Mouse (Mus musculus) hindbrain, embryonic 13.5 days (tissue): ENCODE data around the gene Med26. TPM values are rescaled to one million over a fixed set of nuclear protein-coding genes. Genes with fewer than 3 reads are reported as not detected.
A peak's percentile ranks its signal among the peaks of the same experiment; 100 is the strongest.

Source experiments
- ATAC-seq: fragments of 200-750 bp; cut with Nextera tagmentation; 2 replicates; pipeline ENCODE4 v1.8.0; 2017; ENCODE audit warnings: moderate TSS enrichment; ENCODE audit not compliant: low FRiP score
- H3K27ac ChIP-seq: fragments of 300-500 bp; sonication (generic); 2 replicates; pipeline ENCODE4 v1.5.1; 2015; ENCODE audit warnings: inconsistent platforms, mild to moderate bottlenecking, moderate library complexity
- H3K27me3 ChIP-seq: fragments of 300-500 bp; sonication (generic); 2 replicates; pipeline ENCODE4 v1.6.1; 2015; ENCODE audit warnings: mild to moderate bottlenecking, inconsistent platforms
- H3K36me3 ChIP-seq: fragments of 300-500 bp; sonication (generic); 2 replicates; pipeline ENCODE4 v1.6.1; 2015; ENCODE audit warnings: mild to moderate bottlenecking, inconsistent platforms
- H3K4me1 ChIP-seq: fragments of 300-500 bp; sonication (generic); replicated peaks from 2 replicates; pipeline ENCODE4 v1.6.1; 2015; ENCODE audit warnings: inconsistent platforms
- H3K4me2 ChIP-seq: fragments of 300-500 bp; sonication (generic); 2 replicates; pipeline ENCODE4 v1.6.1; 2015; ENCODE audit warnings: inconsistent platforms, mild to moderate bottlenecking, moderate library complexity
- H3K4me3 ChIP-seq: fragments of 300-500 bp; sonication (generic); 2 replicates; pipeline ENCODE4 v1.5.1; 2015; ENCODE audit warnings: mild to moderate bottlenecking, inconsistent platforms
- H3K9ac ChIP-seq: fragments of 300-500 bp; sonication (generic); 2 replicates; pipeline ENCODE4 v1.6.1; 2015; ENCODE audit warnings: mild to moderate bottlenecking, inconsistent platforms
- H3K9me3 ChIP-seq: fragments of 300-500 bp; sonication (generic); 2 replicates; pipeline ENCODE4 v1.6.1; 2016; ENCODE audit warnings: inconsistent platforms
- WGBS: fragments of 180-500 bp; shearing (Covaris S2); methylation state at CpG from one replicate; pipeline ENCODE4 v1.1.7; 2015; 5-methylcytosine and 5-hydroxymethylcytosine counted together
- polyA plus RNA-seq: library from polyadenylated mRNA; unstranded; fragments of >200 nt; fragmentation: Nextera tagmentation; extraction: Ambion mirVana; gene quantifications from 2 replicates; pipeline ENCODE4 v1.2.1, GENCODE M21; 2015

Med26 gene
- polyA plus RNA-seq, 1 experiment from 2014 or later, result 15.7 TPM

DNA sequence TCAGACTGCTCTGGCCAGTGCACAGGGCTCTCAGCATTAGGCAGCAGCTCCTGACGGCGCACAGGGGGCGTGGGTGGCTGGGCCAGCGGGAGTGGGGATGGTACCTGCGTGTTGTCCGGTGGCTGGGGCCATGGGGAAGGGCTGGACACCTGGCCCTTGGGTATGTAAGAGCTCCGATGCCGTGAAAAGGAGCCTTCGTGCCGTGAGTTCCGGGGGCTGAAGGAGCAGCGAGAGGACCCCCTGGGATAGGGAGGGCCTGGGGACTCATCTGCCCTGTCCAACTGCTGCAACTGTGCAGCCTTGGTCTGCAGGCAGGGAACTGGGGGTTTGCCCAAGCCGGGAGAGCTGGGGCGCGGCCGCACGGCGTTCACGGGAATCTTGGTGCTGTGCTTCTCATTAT is 51.9 kb downstream of the Med26 start:
- no peaks in the 10 kb centered on the region for H3K9me3 ChIP-seq
- peaks cover 30% of the 10 kb centered on the region for H3K36me3 ChIP-seq
- H3K27ac ChIP-seq, result no peak overlapping the region
- H3K4me1 ChIP-seq, result peaks cover 31% of the 10 kb centered on the region
- no peak overlapping the region for H3K4me2 ChIP-seq
- H3K9ac ChIP-seq, result no peak overlapping the region; the same call in 1 of the 2 replicates
- no peak for ATAC-seq
- H3K4me3 ChIP-seq, result no peak overlapping the region
- 93% methylated on average over 19 of the region's 19 CpGs for WGBS
- no peaks in the 10 kb centered on the region for H3K27me3 ChIP-seq

DNA sequence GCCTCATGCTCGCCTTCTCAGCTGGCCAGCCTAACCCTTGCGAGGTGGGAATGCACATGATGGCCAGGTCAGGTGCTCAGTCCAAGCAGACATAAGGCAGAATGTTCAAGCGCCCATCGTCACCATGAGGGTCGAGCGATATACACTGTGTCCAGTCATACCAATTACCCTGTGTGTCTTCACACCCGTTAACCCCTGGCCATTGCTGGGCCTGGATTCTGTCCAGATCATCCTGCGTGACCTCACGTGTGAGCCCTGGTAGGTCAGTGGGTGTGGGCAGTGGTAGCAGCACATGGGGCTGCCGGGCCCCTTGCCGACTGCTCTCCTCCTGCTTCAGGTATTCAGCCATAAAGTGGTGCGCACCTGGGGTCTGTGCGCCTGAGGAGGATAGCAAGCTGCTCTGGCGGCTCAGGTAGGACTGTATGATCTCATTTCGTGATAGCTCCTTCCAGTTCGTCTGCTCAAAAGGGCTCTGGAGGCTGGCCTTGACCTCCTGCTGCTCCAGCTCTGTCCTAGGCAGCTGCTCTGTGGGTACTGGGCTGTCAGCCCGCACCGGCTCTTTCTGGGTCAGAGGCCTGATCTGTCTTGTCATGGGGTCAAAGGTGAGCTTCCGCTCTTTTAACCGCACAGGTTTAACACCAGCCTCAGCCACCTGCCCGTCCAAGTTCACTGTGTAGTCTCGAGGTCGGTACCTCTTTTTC is 52.5 kb downstream of the Med26 start:
- Histone ChIP-seq H3K27ac (no peak overlapping the region), H3K4me2 (no peak overlapping the region), H3K27me3 (no peaks in the 10 kb centered on the region), H3K4me1 (peaks cover 38% of the 10 kb centered on the region), H3K9me3 (no peaks in the 10 kb centered on the region), H3K9ac (no peak overlapping the region), H3K4me3 (no peak overlapping the region), H3K36me3 (peaks cover 30% of the 10 kb centered on the region)
- no peak for ATAC-seq
- WGBS, result 86% methylated on average over 23 of the region's 23 CpGs

DNA sequence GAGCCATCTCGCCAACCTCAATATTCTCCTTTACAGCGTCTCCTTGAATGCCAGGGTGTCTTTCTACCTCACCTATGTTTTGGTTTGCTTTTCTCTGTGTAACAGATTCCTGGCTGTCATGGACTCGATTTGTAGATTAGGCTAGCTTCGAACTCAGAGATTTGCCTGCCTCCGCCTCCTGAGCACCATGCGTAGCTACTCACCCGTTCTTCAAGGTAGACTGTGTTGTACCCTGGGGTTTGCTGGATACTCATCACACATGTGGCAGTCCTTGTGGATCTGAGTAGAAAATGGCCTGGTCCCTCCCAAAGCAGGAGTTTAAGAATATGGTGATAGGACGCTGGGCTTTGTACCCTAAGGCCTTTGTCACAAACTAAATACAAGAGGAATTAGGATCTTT is 54.7 kb downstream of the Med26 start:
- no peak for ATAC-seq
- whole genome bisulfite sequencing, result 15% methylated on average over 8 of the region's 8 CpGs

DNA sequence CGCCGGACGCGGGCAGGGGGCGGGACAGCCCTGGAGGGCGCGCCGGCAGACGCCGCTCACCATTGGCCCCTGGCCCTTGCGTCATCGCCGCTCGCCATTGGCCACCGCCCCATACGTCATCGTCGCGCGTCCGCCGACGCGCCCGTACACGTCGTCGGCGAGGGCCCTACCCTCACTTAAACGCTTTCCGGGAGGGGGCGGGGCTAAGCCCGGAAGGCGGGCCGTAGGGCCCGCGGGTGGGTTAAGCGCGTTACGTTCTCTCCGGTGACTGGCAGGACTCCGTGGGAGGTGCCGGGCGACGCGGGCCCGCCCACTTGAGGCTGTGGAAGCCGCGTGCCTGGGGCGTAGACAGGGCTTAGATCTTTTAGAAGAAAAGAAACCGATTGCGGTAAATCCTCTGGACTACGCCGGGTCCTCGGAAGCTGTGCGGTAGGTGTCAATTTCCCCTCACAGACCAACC is 55.4 kb downstream of the Med26 start:
- Histone ChIP-seq H3K4me3 (peak overlapping the region; percentile 90), H3K4me1 (peaks cover 45% of the 10 kb centered on the region), H3K27ac (peak overlapping the region; percentile 84), H3K9me3 (no peaks in the 10 kb centered on the region), H3K27me3 (no peaks in the 10 kb centered on the region), H3K9ac (peak overlapping the region; percentile 89), H3K4me2 (peak overlapping the region; percentile 97), H3K36me3 (peaks cover 50% of the 10 kb centered on the region)
- peak; percentile 96 for ATAC-seq
- WGBS, result under 1% methylated on average over 56 of the region's 56 CpGs

More for the DNA sequence above, 54.7 kb downstream of the Med26 start:
- H3K9me3 ChIP-seq, result no peaks in the 10 kb centered on the region
- H3K4me2 ChIP-seq, result peak overlapping the region; percentile 72
- H3K36me3 ChIP-seq, result peaks cover 43% of the 10 kb centered on the region
- no peaks in the 10 kb centered on the region for H3K27me3 ChIP-seq
- H3K4me1 ChIP-seq, result peaks cover 45% of the 10 kb centered on the region
- peak overlapping the region; percentile 78 for H3K27ac ChIP-seq
- peak overlapping the region; percentile 90 for H3K4me3 ChIP-seq
- H3K9ac ChIP-seq, result peak overlapping the region; percentile 80

DNA sequence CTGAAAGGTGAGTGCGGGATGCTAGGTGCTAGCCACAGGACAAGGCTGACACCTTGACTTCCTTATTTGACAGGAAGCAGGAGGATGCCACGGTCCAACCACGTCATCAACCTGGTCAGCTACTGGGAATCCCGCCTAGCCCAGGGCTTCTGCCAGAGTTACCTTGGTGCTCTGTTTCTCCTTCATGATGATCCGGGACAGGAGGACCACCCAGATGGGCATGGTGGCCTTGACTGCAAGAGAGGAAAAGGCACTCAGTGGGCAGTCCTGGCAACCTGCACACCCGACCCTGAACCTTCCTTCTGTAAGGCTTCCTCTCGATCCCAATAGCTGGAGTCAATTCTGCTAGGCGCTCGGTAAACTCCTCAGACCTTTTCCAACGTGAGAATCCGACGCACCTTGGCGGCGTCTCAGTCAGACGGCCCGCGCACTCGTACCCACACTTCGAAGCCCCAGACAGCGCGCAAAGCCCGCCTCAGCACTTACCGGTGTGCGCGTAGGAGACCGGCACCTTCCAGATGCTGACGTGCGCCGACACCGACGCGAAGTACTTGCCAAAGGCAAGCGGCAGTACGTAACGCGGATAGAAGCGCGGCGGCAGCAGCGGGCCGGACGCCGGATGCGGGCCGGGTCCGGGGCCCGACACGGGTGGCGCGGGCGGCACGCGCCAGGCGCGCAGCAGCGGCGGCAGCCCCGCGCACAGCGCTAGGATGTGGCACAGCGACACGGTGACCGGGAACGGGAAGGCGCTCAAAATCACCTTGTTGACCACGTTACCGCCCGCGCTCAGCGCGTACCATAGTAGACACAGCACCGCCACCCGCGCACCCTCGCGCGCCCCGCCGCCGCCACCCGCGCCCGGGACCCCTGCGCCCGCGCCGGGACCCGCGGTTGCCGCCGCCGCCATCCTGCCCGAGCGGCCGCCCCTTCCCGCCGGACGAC is 56.1 kb downstream of the Med26 start, which contains the start of gene Slc35e1:
Gene Slc35e1 (minus strand): TSS at position 935 of the 942 bp plus-strand sequence.
- Histone ChIP-seq H3K4me1 (peaks cover 45% of the 10 kb centered on the region), H3K4me3 (peak within 1 kb of the TSS; percentile 90), H3K9me3 (no peaks in the 10 kb centered on the region), H3K27ac (peak within 1 kb of the TSS; percentile 84), H3K9ac (peak within 1 kb of the TSS; percentile 89), H3K27me3 (no peaks in the 10 kb centered on the region), H3K36me3 (peaks cover 51% of the 10 kb centered on the region), H3K4me2 (peak within 1 kb of the TSS; percentile 97)
- WGBS, result under 1% methylated on average over 89 of the region's 98 CpGs
- peak; percentile 76 for ATAC-seq

DNA sequence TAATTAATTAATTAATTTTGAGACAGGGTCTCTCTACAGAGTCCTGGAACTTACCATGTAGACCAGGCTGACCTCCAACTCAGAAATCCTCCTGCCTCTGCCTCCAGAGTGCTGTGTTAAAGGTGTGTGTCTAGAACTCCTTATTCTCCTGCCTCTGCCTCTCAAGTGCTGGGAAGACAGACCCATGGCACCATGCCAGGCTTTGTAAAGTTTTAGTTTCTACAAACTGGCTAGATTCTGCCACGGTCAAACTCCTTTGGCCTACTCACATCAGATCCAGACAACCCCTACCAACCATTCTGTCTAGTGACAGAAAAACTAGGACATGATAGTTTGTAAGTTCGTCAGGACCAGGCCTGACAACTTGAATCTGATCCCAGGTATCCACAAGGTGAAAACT is 57.1 kb downstream of the Med26 start:
- peaks cover 45% of the 10 kb centered on the region for H3K4me1 ChIP-seq
- peak overlapping the region; percentile 90 for H3K4me3 ChIP-seq
- no peaks in the 10 kb centered on the region for H3K27me3 ChIP-seq
- H3K9ac ChIP-seq, result peak overlapping the region; percentile 89; the same call in 1 of the 2 replicates
- WGBS, result 84% methylated on average over 2 of the region's 2 CpGs
- no peak for ATAC-seq
- H3K4me2 ChIP-seq, result peak overlapping the region; percentile 97
- H3K36me3 ChIP-seq, result peaks cover 46% of the 10 kb centered on the region
- no peak overlapping the region for H3K27ac ChIP-seq
- no peaks in the 10 kb centered on the region for H3K9me3 ChIP-seq

DNA sequence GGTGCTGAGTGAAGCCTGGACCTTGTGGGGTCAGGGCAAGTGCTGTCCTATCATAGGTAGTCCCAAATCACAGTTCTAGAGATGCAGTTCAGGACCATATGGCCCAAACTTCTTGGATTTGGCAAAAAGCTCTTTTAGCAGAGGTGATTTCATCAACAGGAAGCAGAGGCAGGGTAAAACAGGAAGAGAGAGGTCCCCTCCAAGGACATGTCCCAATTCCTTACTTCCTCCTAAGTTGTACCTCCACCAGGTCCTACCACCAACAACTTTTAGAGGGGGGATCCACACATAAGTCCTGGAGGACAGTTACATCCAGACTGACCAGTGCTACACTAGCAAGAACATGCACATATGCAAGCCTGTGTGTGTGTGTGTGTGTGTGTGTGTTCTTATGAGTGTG is 61.1 kb downstream of the Med26 start:
- H3K4me1 ChIP-seq, result peaks cover 21% of the 10 kb centered on the region
- no peak for ATAC-seq
- no peak overlapping the region for H3K4me2 ChIP-seq
- no peaks in the 10 kb centered on the region for H3K9me3 ChIP-seq
- no peak overlapping the region for H3K9ac ChIP-seq
- peaks cover 58% of the 10 kb centered on the region for H3K36me3 ChIP-seq
- H3K27me3 ChIP-seq, result no peaks in the 10 kb centered on the region
- no peak overlapping the region for H3K27ac ChIP-seq
- H3K4me3 ChIP-seq, result no peak overlapping the region

DNA sequence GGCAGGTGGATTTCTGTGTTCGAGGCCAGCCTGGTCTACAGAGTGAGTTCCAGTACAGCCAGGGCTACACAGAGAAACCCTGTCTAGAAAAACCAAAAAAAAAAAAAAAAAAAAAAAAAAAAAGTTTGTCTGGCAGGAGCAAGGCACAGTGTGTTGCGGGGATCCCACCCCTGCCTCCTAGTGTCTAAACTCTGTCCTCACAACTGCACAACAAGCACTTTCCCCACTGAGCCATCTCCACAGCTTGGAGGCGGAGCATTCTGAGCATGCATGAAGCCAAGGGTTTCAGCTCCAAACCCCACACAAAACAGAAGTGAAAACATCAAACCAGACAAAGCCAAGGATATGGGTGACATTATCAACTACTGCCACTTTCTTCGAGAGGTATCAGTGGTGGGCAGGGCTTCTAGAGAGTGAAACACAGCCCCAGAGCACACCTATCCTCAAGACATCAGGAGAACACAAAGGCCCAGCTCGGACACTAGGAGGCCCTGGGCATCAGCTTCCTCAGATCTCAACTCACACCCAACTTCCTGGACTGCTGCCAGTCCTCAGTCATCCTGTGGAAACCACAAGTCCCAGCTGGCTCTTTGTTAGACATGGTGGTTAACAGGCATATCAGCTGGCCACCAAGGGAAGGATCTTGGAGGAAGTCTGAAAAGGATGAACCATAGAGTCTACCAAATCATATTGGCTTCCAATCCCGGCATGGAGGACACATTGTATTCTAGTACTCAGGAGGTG is 62.4 kb downstream of the Med26 start:
- H3K4me3 ChIP-seq, result no peak overlapping the region
- no peak overlapping the region for H3K9ac ChIP-seq
- H3K9me3 ChIP-seq, result no peaks in the 10 kb centered on the region
- ATAC-seq, result no peak
- WGBS, result 90% methylated on average over 6 of the region's 6 CpGs
- H3K36me3 ChIP-seq, result peaks cover 66% of the 10 kb centered on the region
- no peak overlapping the region for H3K27ac ChIP-seq
- no peaks in the 10 kb centered on the region for H3K27me3 ChIP-seq
- H3K4me2 ChIP-seq, result no peak overlapping the region
- peaks cover 8% of the 10 kb centered on the region; the same call in 1 of the 2 replicates for H3K4me1 ChIP-seq

DNA sequence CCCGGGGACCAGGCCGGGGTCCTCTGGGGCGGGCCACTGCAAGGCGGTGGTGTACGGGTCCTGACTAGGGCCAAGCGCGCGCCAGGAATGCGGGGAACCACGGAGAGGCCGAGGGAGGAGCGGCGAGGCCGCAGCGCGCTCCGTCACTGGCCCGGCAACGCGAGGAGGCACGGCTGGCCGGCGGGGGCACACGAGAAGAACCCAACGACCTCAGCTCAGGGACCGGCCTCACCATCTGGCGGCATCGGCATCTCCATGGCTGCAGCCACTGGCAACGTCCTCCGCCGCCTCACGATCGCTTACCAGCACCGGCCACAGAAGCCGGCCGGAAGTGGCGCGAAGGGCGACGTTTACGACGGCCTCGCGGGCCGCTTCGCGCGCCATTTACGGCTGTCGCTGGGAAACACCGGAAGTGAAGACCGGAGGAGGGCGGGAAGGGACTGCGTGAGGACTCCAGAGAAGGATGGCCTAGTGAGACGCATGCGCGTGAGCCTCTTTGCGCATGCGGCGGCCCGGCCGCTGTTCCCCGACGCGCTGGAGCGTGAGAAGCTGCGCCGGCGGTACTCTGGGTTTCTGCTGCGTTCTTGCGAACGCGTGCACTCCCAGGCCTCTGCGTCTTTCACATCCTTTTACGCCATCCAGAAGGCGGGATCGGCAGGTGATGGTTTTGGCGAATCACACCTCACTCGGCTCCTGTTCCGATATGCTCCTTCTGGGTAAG is 73.1 kb downstream of the Med26 start, which contains the start of gene Cherp:
Gene Cherp (minus strand): TSS at position 401 of the 721 bp plus-strand sequence.
- H3K9ac ChIP-seq, result peak within 1 kb of the TSS; percentile 93
- peaks cover 26% of the 10 kb centered on the region for H3K4me1 ChIP-seq
- WGBS, result under 1% methylated on average over 80 of the region's 80 CpGs
- peaks cover 32% of the 10 kb centered on the region for H3K36me3 ChIP-seq
- H3K4me2 ChIP-seq, result peak within 1 kb of the TSS; percentile 100
- H3K27me3 ChIP-seq, result no peaks in the 10 kb centered on the region
- ATAC-seq, result peak; percentile 97
- no peaks in the 10 kb centered on the region for H3K9me3 ChIP-seq
- H3K4me3 ChIP-seq, result peak within 1 kb of the TSS; percentile 90
- H3K27ac ChIP-seq, result peak within 1 kb of the TSS; percentile 88

DNA sequence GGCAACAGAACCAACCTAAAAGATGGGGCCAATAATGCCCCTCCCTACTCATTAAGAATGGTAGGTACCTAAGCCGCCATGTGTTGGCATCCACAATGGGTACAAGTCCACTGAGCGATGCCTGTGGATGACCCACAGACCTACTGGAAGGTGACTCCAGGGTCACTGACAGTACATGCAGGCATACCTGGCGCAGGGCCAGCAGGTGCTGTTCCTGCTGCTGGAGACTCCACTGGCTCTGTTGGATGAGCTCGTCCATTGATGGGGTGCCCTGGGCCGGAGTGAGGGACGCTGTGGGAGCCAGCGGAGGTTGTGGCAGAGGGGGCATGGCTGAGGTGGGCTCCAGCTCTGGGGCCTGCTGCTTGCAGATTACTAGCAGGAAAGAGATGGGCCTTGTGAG is 77.4 kb downstream of the Med26 start:
- WGBS, result 96% methylated on average over 7 of the region's 7 CpGs
- no peaks in the 10 kb centered on the region for H3K9me3 ChIP-seq
- H3K36me3 ChIP-seq, result peaks cover 75% of the 10 kb centered on the region
- H3K4me2 ChIP-seq, result no peak overlapping the region
- H3K4me3 ChIP-seq, result no peak overlapping the region
- H3K27ac ChIP-seq, result no peak overlapping the region
- H3K4me1 ChIP-seq, result peaks cover 15% of the 10 kb centered on the region
- ATAC-seq, result no peak
- no peak overlapping the region for H3K9ac ChIP-seq
- H3K27me3 ChIP-seq, result no peaks in the 10 kb centered on the region

DNA sequence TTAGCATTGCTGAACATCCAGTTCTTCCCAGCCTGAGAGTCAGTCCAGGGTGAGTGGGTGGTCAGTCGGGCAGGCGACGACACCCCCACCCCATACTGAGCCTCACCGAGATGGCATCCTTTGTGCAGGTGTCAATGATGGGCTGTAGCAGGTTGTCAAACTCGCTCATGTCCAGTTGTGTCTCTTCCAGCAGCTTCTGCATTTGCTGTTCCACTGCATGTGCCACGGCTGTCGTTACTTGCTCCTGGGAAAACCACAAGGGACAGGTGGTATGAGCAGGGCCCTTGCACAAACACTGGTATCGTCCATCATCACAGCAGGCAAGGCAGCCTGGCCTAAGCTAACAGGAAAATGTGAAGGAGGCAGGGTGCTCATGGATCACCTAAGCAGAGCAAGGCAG is 78.1 kb downstream of the Med26 start:
- Histone ChIP-seq H3K9ac (no peak overlapping the region), H3K4me3 (no peak overlapping the region), H3K4me1 (peaks cover 14% of the 10 kb centered on the region), H3K36me3 (peaks cover 82% of the 10 kb centered on the region), H3K27me3 (no peaks in the 10 kb centered on the region), H3K4me2 (no peak overlapping the region), H3K9me3 (no peaks in the 10 kb centered on the region), H3K27ac (no peak overlapping the region)
- no peak for ATAC-seq
- 93% methylated on average over 8 of the region's 8 CpGs for WGBS
